Mouse (Mus musculus) lung, postnatal 10 days (tissue): Measurements from ENCODE around the gene Catsperd.
"Not testable (repeated sequence)": the region's sequence is repeated elsewhere in the genome, so short reads cannot be mapped to it uniquely, and the experiment has no call there.

ENCODE experiments used
- DNase-seq: peaks from one replicate; pipeline ENCODE4 v3.0.0; 2021

Gene Catsperd

GRCm38 (mm10) chr17:56613236-56613844, 14.6 kb upstream of the Catsperd start, which contains the start of gene Rpl36:
Gene Rpl36, plus strand, starts transcription at chr17:56613416.
- DNase-seq, result peak; percentile 97

- peak; percentile 32 for DNase-seq
Measured at GRCm38 (mm10) chr17:56613893-56614292, 14.1 kb upstream of the Catsperd start.

GRCm38 (mm10) chr17:56614391-56615135, 13.4 kb upstream of the Catsperd start:
- DNase-seq, result no peak

GRCm38 (mm10) chr17:56615136-56615784, 12.7 kb upstream of the Catsperd start:
- no peak for DNase-seq

- DNase-seq, result no peak
Measured at GRCm38 (mm10) chr17:56615792-56616191, 12.2 kb upstream of the Catsperd start.

GRCm38 (mm10) chr17:56616725-56617124, 11.2 kb upstream of the Catsperd start:
- no peak for DNase-seq

GRCm38 (mm10) chr17:56617628-56618027, 10.3 kb upstream of the Catsperd start:
- DNase-seq, result no peak

GRCm38 (mm10) chr17:56625495-56625894, 2.4 kb upstream of the Catsperd start:
- no peak for DNase-seq

- no peak for DNase-seq
Measured at GRCm38 (mm10) chr17:56626260-56626659, 1.7 kb upstream of the Catsperd start.

GRCm38 (mm10) chr17:56626754-56627470, 1.0 kb upstream of the Catsperd start, which contains the start of gene Lonp1:
Gene Lonp1, minus strand, starts transcription at chr17:56626887.
- DNase-seq, result peak; percentile 98

- not testable (repeated sequence) for DNase-seq
Measured at GRCm38 (mm10) chr17:56629800-56630781, 2.1 kb downstream of the Catsperd start.

GRCm38 (mm10) chr17:56631807-56632206, 3.9 kb downstream of the Catsperd start:
- DNase-seq, result no peak

- no peak for DNase-seq
Measured at GRCm38 (mm10) chr17:56634023-56634422, 6.1 kb downstream of the Catsperd start.

GRCm38 (mm10) chr17:56643237-56643636, 15.3 kb downstream of the Catsperd start:
- no peak for DNase-seq

GRCm38 (mm10) chr17:56647546-56647945, 19.6 kb downstream of the Catsperd start:
- DNase-seq, result no peak

GRCm38 (mm10) chr17:56651801-56652200, 23.9 kb downstream of the Catsperd start:
- DNase-seq, result peak; percentile 22

GRCm38 (mm10) chr17:56654771-56655170, 26.8 kb downstream of the Catsperd start:
- no peak for DNase-seq

GRCm38 (mm10) chr17:56655311-56655710, 27.4 kb downstream of the Catsperd start:
- no peak for DNase-seq

GRCm38 (mm10) chr17:56656171-56656570, 28.2 kb downstream of the Catsperd start:
- no peak for DNase-seq

- no peak for DNase-seq
Measured at GRCm38 (mm10) chr17:56663659-56664058, 35.7 kb downstream of the Catsperd start.

- DNase-seq, result peak; percentile 44
Measured at GRCm38 (mm10) chr17:56664333-56664732, 36.4 kb downstream of the Catsperd start.

- DNase-seq, result no peak
Measured at GRCm38 (mm10) chr17:56666384-56666783, 38.4 kb downstream of the Catsperd start.
